Mouse (Mus musculus): Measurements from ENCODE around the gene Mmp10. TPM values are rescaled to one million over a fixed set of nuclear protein-coding genes. Genes with fewer than 3 reads are reported as not detected.

Gene Mmp10
- polyA plus RNA-seq, 1 experiment: not detected

- H3K4me1 ChIP-seq (ENCODE audit: control insufficient read depth, insufficient read depth, low read length): no peaks in the 10 kb centered on the region
- WGBS: 31% methylated on average over 3 of the region's 3 CpGs
- DNase-seq: no peak
- no peak overlapping the region for H3K4me3 ChIP-seq (replicated peaks; ENCODE audit: insufficient read depth, low read depth, low read length)
- no peaks in the 10 kb centered on the region for H3K27me3 ChIP-seq (ENCODE audit: control insufficient read depth, insufficient read depth, low read length)
- no peak overlapping the region for H3K27ac ChIP-seq (ENCODE audit: insufficient read depth, low read length)
- TF ChIP-seq CTCF (IDR thresholded peaks at IDR 0.05; ENCODE audit: borderline replicate concordance, insufficient read depth, low read depth, low read length) (no peak), POLR2A (IDR thresholded peaks at IDR 0.05; ENCODE audit: borderline replicate concordance, insufficient read depth, low read length) (no peak)
Observed at GRCm38 (mm10) chr9:7554382-7554781, 52.2 kb downstream of the Mmp10 start.

GRCm38 (mm10) chr9:7558221-7559017 lies 56.3 kb downstream of the Mmp10 start, which contains the start of gene Mmp8:
Mmp8 (plus strand) TSS chr9:7558456.
- WGBS: 81% methylated on average over 8 of the region's 8 CpGs
- Histone ChIP-seq H3K4me1 (ENCODE audit: control insufficient read depth, insufficient read depth, low read length) (no peaks in the 10 kb centered on the region), H3K27me3 (ENCODE audit: control insufficient read depth, insufficient read depth, low read length) (no peaks in the 10 kb centered on the region), H3K4me3 (replicated peaks; ENCODE audit: insufficient read depth, low read depth, low read length) (no peak within 1 kb of the TSS), H3K27ac (ENCODE audit: insufficient read depth, low read length) (no peak within 1 kb of the TSS)
- TF ChIP-seq POLR2A (IDR thresholded peaks at IDR 0.05; ENCODE audit: borderline replicate concordance, insufficient read depth, low read length) (no peak), CTCF (IDR thresholded peaks at IDR 0.05; ENCODE audit: borderline replicate concordance, insufficient read depth, low read depth, low read length) (no peak)
- no peak for DNase-seq

Other genes starting within 250 kb of the Mmp10 start
- gene Mmp13, start 229.8 kb upstream of the Mmp10 start, polyA plus RNA-seq (2012; rRNA removed): 0.05 TPM in 1 of 2 replicates, not detected in the other
- 0.06 TPM in 1 of 2 replicates, not detected in the other for gene Mmp12, start 158.0 kb upstream of the Mmp10 start, polyA plus RNA-seq (2012; rRNA removed)
- gene Mmp1b, start 114.3 kb upstream of the Mmp10 start, polyA plus RNA-seq (2012; rRNA removed): not detected in 2 replicates
- not detected in 2 replicates for gene Mmp3, start 56.5 kb upstream of the Mmp10 start, polyA plus RNA-seq (2012; rRNA removed)
- gene Mmp8, start 56.1 kb downstream of the Mmp10 start, polyA plus RNA-seq (2012; rRNA removed): 0.21 TPM in 1 of 2 replicates, not detected in the other
- not detected in 2 replicates for gene Mmp27, start 69.0 kb downstream of the Mmp10 start, polyA plus RNA-seq (2012; rRNA removed)
- 0.08 and 0.10 TPM in 2 replicates for gene Mmp20, start 125.9 kb downstream of the Mmp10 start, polyA plus RNA-seq (2012; rRNA removed)
- gene Mmp7, start 189.7 kb downstream of the Mmp10 start, polyA plus RNA-seq (2012; rRNA removed): not detected in 2 replicates

All from cerebellum, adult 2 months (tissue).